Mouse (Mus musculus) hindbrain, embryonic 13.5 days (tissue): ENCODE results near the gene Itpk1. TPM values are rescaled to one million over a fixed set of nuclear protein-coding genes. Genes with fewer than 3 reads are reported as not detected.

ENCODE experiments used
- ATAC-seq: fragments of 200-750 bp; cut with Nextera tagmentation; 2 replicates; pipeline ENCODE4 v1.8.0; 2017; ENCODE audit warnings: moderate TSS enrichment; ENCODE audit not compliant: low FRiP score
- H3K27ac ChIP-seq: fragments of 300-500 bp; sonication (generic); 2 replicates; pipeline ENCODE4 v1.5.1; 2015; ENCODE audit warnings: inconsistent platforms, mild to moderate bottlenecking, moderate library complexity
- H3K27me3 ChIP-seq: fragments of 300-500 bp; sonication (generic); 2 replicates; pipeline ENCODE4 v1.6.1; 2015; ENCODE audit warnings: mild to moderate bottlenecking, inconsistent platforms
- H3K36me3 ChIP-seq: fragments of 300-500 bp; sonication (generic); 2 replicates; pipeline ENCODE4 v1.6.1; 2015; ENCODE audit warnings: mild to moderate bottlenecking, inconsistent platforms
- H3K4me1 ChIP-seq: fragments of 300-500 bp; sonication (generic); replicated peaks from 2 replicates; pipeline ENCODE4 v1.6.1; 2015; ENCODE audit warnings: inconsistent platforms
- H3K4me2 ChIP-seq: fragments of 300-500 bp; sonication (generic); 2 replicates; pipeline ENCODE4 v1.6.1; 2015; ENCODE audit warnings: inconsistent platforms, mild to moderate bottlenecking, moderate library complexity
- H3K4me3 ChIP-seq: fragments of 300-500 bp; sonication (generic); 2 replicates; pipeline ENCODE4 v1.5.1; 2015; ENCODE audit warnings: mild to moderate bottlenecking, inconsistent platforms
- H3K9ac ChIP-seq: fragments of 300-500 bp; sonication (generic); 2 replicates; pipeline ENCODE4 v1.6.1; 2015; ENCODE audit warnings: mild to moderate bottlenecking, inconsistent platforms
- H3K9me3 ChIP-seq: fragments of 300-500 bp; sonication (generic); 2 replicates; pipeline ENCODE4 v1.6.1; 2016; ENCODE audit warnings: inconsistent platforms
- WGBS: fragments of 180-500 bp; shearing (Covaris S2); methylation state at CpG from one replicate; pipeline ENCODE4 v1.1.7; 2015; 5-methylcytosine and 5-hydroxymethylcytosine counted together
- polyA plus RNA-seq: library from polyadenylated mRNA; unstranded; fragments of >200 nt; fragmentation: Nextera tagmentation; extraction: Ambion mirVana; gene quantifications from 2 replicates; pipeline ENCODE4 v1.2.1, GENCODE M21; 2015

Itpk1 gene
- polyA plus RNA-seq, 1 experiment from 2014 or later: 23.0 TPM

GRCm38 (mm10) chr12:102626841-102627240, 77.9 kb downstream of the Itpk1 start:
- no peaks in the 10 kb centered on the region for H3K27me3 ChIP-seq
- H3K9ac ChIP-seq: no peak overlapping the region
- ATAC-seq: no peak
- no peak overlapping the region for H3K4me3 ChIP-seq
- H3K4me1 ChIP-seq: peaks cover 16% of the 10 kb centered on the region; the same call in 1 of the 2 replicates
- no peak overlapping the region for H3K4me2 ChIP-seq
- H3K27ac ChIP-seq: no peak overlapping the region
- WGBS: 35% methylated on average over 7 of the region's 7 CpGs
- H3K9me3 ChIP-seq: no peaks in the 10 kb centered on the region
- peaks cover 3% of the 10 kb centered on the region; the same call in 1 of the 2 replicates for H3K36me3 ChIP-seq

GRCm38 (mm10) chr12:102625717-102626116, 79.0 kb downstream of the Itpk1 start:
- no peak overlapping the region for H3K4me3 ChIP-seq
- WGBS: 89% methylated on average over 6 of the region's 6 CpGs
- H3K36me3 ChIP-seq: peaks cover 12% of the 10 kb centered on the region
- ATAC-seq: no peak
- H3K27ac ChIP-seq: no peak overlapping the region
- no peak overlapping the region for H3K4me2 ChIP-seq
- H3K9me3 ChIP-seq: no peaks in the 10 kb centered on the region
- no peak overlapping the region for H3K9ac ChIP-seq
- H3K4me1 ChIP-seq: 0 out of 2 replicates have a peak, but pooled peaks cover 11% of the 10 kb centered on the region
- no peaks in the 10 kb centered on the region for H3K27me3 ChIP-seq

GRCm38 (mm10) chr12:102625118-102625517, 79.6 kb downstream of the Itpk1 start:
- H3K4me2 ChIP-seq: no peak overlapping the region
- no peak overlapping the region for H3K27ac ChIP-seq
- H3K27me3 ChIP-seq: no peaks in the 10 kb centered on the region
- ATAC-seq: no peak
- H3K4me1 ChIP-seq: peaks cover 12% of the 10 kb centered on the region
- WGBS: 86% methylated on average over 5 of the region's 5 CpGs
- H3K36me3 ChIP-seq: peaks cover 12% of the 10 kb centered on the region
- H3K9ac ChIP-seq: no peak overlapping the region
- H3K4me3 ChIP-seq: no peak overlapping the region
- no peaks in the 10 kb centered on the region for H3K9me3 ChIP-seq

GRCm38 (mm10) chr12:102623827-102624226, 80.9 kb downstream of the Itpk1 start:
- Histone ChIP-seq H3K4me3 (no peak overlapping the region), H3K27ac (no peak overlapping the region), H3K9ac (no peak overlapping the region), H3K9me3 (no peaks in the 10 kb centered on the region), H3K4me1 (peaks cover 19% of the 10 kb centered on the region), H3K27me3 (no peaks in the 10 kb centered on the region), H3K4me2 (no peak overlapping the region), H3K36me3 (peaks cover 12% of the 10 kb centered on the region)
- 78% methylated on average over 9 of the region's 9 CpGs for WGBS
- ATAC-seq: no peak

- H3K27ac ChIP-seq: no peak overlapping the region
- no peak overlapping the region for H3K4me2 ChIP-seq
- H3K4me3 ChIP-seq: no peak overlapping the region
- H3K9me3 ChIP-seq: no peaks in the 10 kb centered on the region
- peaks cover 12% of the 10 kb centered on the region for H3K36me3 ChIP-seq
- no peak overlapping the region for H3K9ac ChIP-seq
- no peaks in the 10 kb centered on the region for H3K27me3 ChIP-seq
- ATAC-seq: no peak
- WGBS: 73% methylated on average over 12 of the region's 12 CpGs
- H3K4me1 ChIP-seq: peaks cover 28% of the 10 kb centered on the region
These were observed 82.4 kb downstream of the Itpk1 start for GRCm38 (mm10) chr12:102622302-102622842.

GRCm38 (mm10) chr12:102621811-102622210, 82.9 kb downstream of the Itpk1 start:
- H3K36me3 ChIP-seq: peaks cover 12% of the 10 kb centered on the region
- WGBS: 97% methylated on average over 4 of the region's 4 CpGs
- H3K27ac ChIP-seq: no peak overlapping the region
- peaks cover 31% of the 10 kb centered on the region for H3K4me1 ChIP-seq
- no peaks in the 10 kb centered on the region for H3K9me3 ChIP-seq
- no peak overlapping the region for H3K4me3 ChIP-seq
- H3K27me3 ChIP-seq: no peaks in the 10 kb centered on the region
- no peak overlapping the region for H3K9ac ChIP-seq
- no peak for ATAC-seq
- H3K4me2 ChIP-seq: no peak overlapping the region

- no peak overlapping the region for H3K4me2 ChIP-seq
These were observed 83.5 kb downstream of the Itpk1 start for GRCm38 (mm10) chr12:102621205-102621604.

GRCm38 (mm10) chr12:102619908-102620307, 84.8 kb downstream of the Itpk1 start:
- Histone ChIP-seq H3K9ac (no peak overlapping the region), H3K4me3 (no peak overlapping the region), H3K27me3 (no peaks in the 10 kb centered on the region), H3K9me3 (no peaks in the 10 kb centered on the region), H3K27ac (no peak overlapping the region), H3K36me3 (peaks cover 12% of the 10 kb centered on the region), H3K4me1 (peaks cover 24% of the 10 kb centered on the region), H3K4me2 (no peak overlapping the region)
- no peak for ATAC-seq
- WGBS: 46% methylated on average over 7 of the region's 7 CpGs

More at GRCm38 (mm10) chr12:102621205-102621604, 83.5 kb downstream of the Itpk1 start:
- H3K27ac ChIP-seq: no peak overlapping the region
- peaks cover 31% of the 10 kb centered on the region for H3K4me1 ChIP-seq
- no peak overlapping the region for H3K4me3 ChIP-seq
- no peak for ATAC-seq
- peaks cover 12% of the 10 kb centered on the region for H3K36me3 ChIP-seq
- H3K9me3 ChIP-seq: no peaks in the 10 kb centered on the region
- 87% methylated on average over 4 of the region's 4 CpGs for WGBS
- no peak overlapping the region for H3K9ac ChIP-seq
- H3K27me3 ChIP-seq: no peaks in the 10 kb centered on the region

GRCm38 (mm10) chr12:102618085-102618484, 86.6 kb downstream of the Itpk1 start:
- Histone ChIP-seq H3K4me2 (no peak overlapping the region), H3K36me3 (peaks cover 12% of the 10 kb centered on the region), H3K4me1 (peaks cover 20% of the 10 kb centered on the region), H3K9ac (no peak overlapping the region), H3K27ac (0 out of 2 replicates have a peak overlapping the region, but pooled peaks have one; percentile 4), H3K9me3 (no peaks in the 10 kb centered on the region), H3K27me3 (no peaks in the 10 kb centered on the region), H3K4me3 (no peak overlapping the region)
- ATAC-seq: no peak
- 78% methylated on average over 9 of the region's 9 CpGs for WGBS

GRCm38 (mm10) chr12:102616843-102617519, 87.7 kb downstream of the Itpk1 start:
- no peak overlapping the region for H3K4me3 ChIP-seq
- H3K9me3 ChIP-seq: no peaks in the 10 kb centered on the region
- ATAC-seq: no peak
- no peak overlapping the region for H3K9ac ChIP-seq
- no peaks in the 10 kb centered on the region for H3K27me3 ChIP-seq
- no peak overlapping the region for H3K4me2 ChIP-seq
- peaks cover 28% of the 10 kb centered on the region for H3K4me1 ChIP-seq
- whole genome bisulfite sequencing: 61% methylated on average over 7 of the region's 7 CpGs
- H3K27ac ChIP-seq: no peak overlapping the region
- H3K36me3 ChIP-seq: peaks cover 10% of the 10 kb centered on the region

GRCm38 (mm10) chr12:102616201-102616600, 88.5 kb downstream of the Itpk1 start:
- Histone ChIP-seq H3K9me3 (no peaks in the 10 kb centered on the region), H3K27me3 (no peaks in the 10 kb centered on the region), H3K36me3 (peaks cover 2% of the 10 kb centered on the region; the same call in 1 of the 2 replicates), H3K9ac (no peak overlapping the region), H3K27ac (no peak overlapping the region), H3K4me3 (no peak overlapping the region), H3K4me2 (no peak overlapping the region), H3K4me1 (peaks cover 28% of the 10 kb centered on the region)
- 67% methylated on average over 4 of the region's 4 CpGs for WGBS
- ATAC-seq: no peak

- WGBS: 89% methylated on average over 4 of the region's 4 CpGs
- Histone ChIP-seq H3K4me3 (no peak overlapping the region), H3K4me1 (peaks cover 18% of the 10 kb centered on the region), H3K9ac (no peak overlapping the region), H3K27me3 (no peaks in the 10 kb centered on the region), H3K36me3 (no peaks in the 10 kb centered on the region), H3K27ac (no peak overlapping the region), H3K9me3 (no peaks in the 10 kb centered on the region), H3K4me2 (no peak overlapping the region)
- ATAC-seq: no peak
These were observed 91.3 kb downstream of the Itpk1 start for GRCm38 (mm10) chr12:102613411-102613810.

GRCm38 (mm10) chr12:102612431-102612830, 92.3 kb downstream of the Itpk1 start:
- Histone ChIP-seq H3K27me3 (no peaks in the 10 kb centered on the region), H3K4me1 (peaks cover 18% of the 10 kb centered on the region), H3K9me3 (no peaks in the 10 kb centered on the region), H3K4me2 (no peak overlapping the region), H3K4me3 (no peak overlapping the region), H3K36me3 (no peaks in the 10 kb centered on the region), H3K9ac (no peak overlapping the region), H3K27ac (no peak overlapping the region)
- 90% methylated on average over 1 of the region's 1 CpGs for WGBS
- no peak for ATAC-seq
